Mouse (Mus musculus) hindbrain, embryonic 12.5 days (tissue): Measurements from ENCODE around the gene Hs3st3a1. TPM values are rescaled to one million over a fixed set of nuclear protein-coding genes. Genes with fewer than 3 reads are reported as not detected.

Experiments used
- ATAC-seq: fragments of 200-750 bp; cut with Nextera tagmentation; 2 replicates; pipeline ENCODE4 v1.8.0; 2017; ENCODE audit warnings: moderate TSS enrichment; ENCODE audit not compliant: low FRiP score
- H3K27ac ChIP-seq: fragments of 300-500 bp; sonication (generic); 2 replicates; pipeline ENCODE4 v1.5.1; 2016; ENCODE audit warnings: mild to moderate bottlenecking
- H3K27me3 ChIP-seq: fragments of 300-500 bp; sonication (generic); 2 replicates; pipeline ENCODE4 v1.6.1; 2016; ENCODE audit warnings: mild to moderate bottlenecking
- H3K36me3 ChIP-seq: fragments of 300-500 bp; sonication (generic); 2 replicates; pipeline ENCODE4 v1.6.1; 2016; ENCODE audit warnings: mild to moderate bottlenecking
- H3K4me1 ChIP-seq: fragments of 300-500 bp; sonication (generic); 2 replicates; pipeline ENCODE4 v1.6.1; 2016
- H3K4me2 ChIP-seq: fragments of 300-500 bp; sonication (generic); replicated peaks from 2 replicates; pipeline ENCODE4 v1.6.1; 2016; ENCODE audit warnings: mild to moderate bottlenecking
- H3K4me3 ChIP-seq: fragments of 300-500 bp; sonication (generic); 2 replicates; pipeline ENCODE4 v1.5.1; 2016; ENCODE audit warnings: mild to moderate bottlenecking
- H3K9ac ChIP-seq: fragments of 300-500 bp; sonication (generic); 2 replicates; pipeline ENCODE4 v1.6.1; 2016; ENCODE audit warnings: mild to moderate bottlenecking, moderate library complexity
- H3K9me3 ChIP-seq: fragments of 300-500 bp; sonication (generic); replicated peaks from 2 replicates; pipeline ENCODE4 v1.6.1; 2016; ENCODE audit warnings: mild to moderate bottlenecking
- WGBS: fragments of 180-500 bp; shearing (Covaris S2); methylation state at CpG from one replicate; pipeline ENCODE4 v1.1.7; 2016; 5-methylcytosine and 5-hydroxymethylcytosine counted together
- polyA plus RNA-seq: library from polyadenylated mRNA; unstranded; fragments of >200 nt; fragmentation: Nextera tagmentation; extraction: Ambion mirVana; gene quantifications from 2 replicates; pipeline ENCODE4 v1.2.1, GENCODE M21; 2016

The Hs3st3a1 gene
- polyA plus RNA-seq, 1 experiment from 2014 or later = 1.9 TPM

- no peaks in the 10 kb centered on the region for H3K9me3 ChIP-seq
- peaks cover 17% of the 10 kb centered on the region for H3K27me3 ChIP-seq
- WGBS = 15% methylated on average over 3 of the region's 3 CpGs
- H3K4me2 ChIP-seq = 0 out of 2 replicates have a peak overlapping the region, but pooled peaks have one; percentile 8
- no peak overlapping the region for H3K9ac ChIP-seq
- no peak overlapping the region for H3K4me3 ChIP-seq
- no peak overlapping the region for H3K27ac ChIP-seq
- no peaks in the 10 kb centered on the region for H3K36me3 ChIP-seq
- ATAC-seq = no peak
- peaks cover 15% of the 10 kb centered on the region for H3K4me1 ChIP-seq
Observed at GRCm38 (mm10) chr11:64438909-64439308, 3.8 kb downstream of the Hs3st3a1 start.

GRCm38 (mm10) chr11:64442119-64442518, 7.0 kb downstream of the Hs3st3a1 start:
- ATAC-seq = no peak
- no peak overlapping the region for H3K4me3 ChIP-seq
- no peak overlapping the region for H3K4me2 ChIP-seq
- WGBS = 36% methylated on average over 8 of the region's 8 CpGs
- peaks cover 10% of the 10 kb centered on the region for H3K27me3 ChIP-seq
- no peaks in the 10 kb centered on the region for H3K36me3 ChIP-seq
- no peaks in the 10 kb centered on the region for H3K9me3 ChIP-seq
- peaks cover 3% of the 10 kb centered on the region; the same call in 1 of the 2 replicates for H3K4me1 ChIP-seq
- H3K27ac ChIP-seq = no peak overlapping the region
- no peak overlapping the region for H3K9ac ChIP-seq

GRCm38 (mm10) chr11:64442701-64443100, 7.6 kb downstream of the Hs3st3a1 start:
- Histone ChIP-seq H3K27ac (no peak overlapping the region), H3K27me3 (peaks cover 8% of the 10 kb centered on the region), H3K4me3 (no peak overlapping the region), H3K9me3 (no peaks in the 10 kb centered on the region), H3K9ac (no peak overlapping the region), H3K4me2 (no peak overlapping the region), H3K36me3 (no peaks in the 10 kb centered on the region), H3K4me1 (peaks cover 3% of the 10 kb centered on the region; the same call in 1 of the 2 replicates)
- no peak for ATAC-seq
- 41% methylated on average over 3 of the region's 3 CpGs for WGBS

GRCm38 (mm10) chr11:64445227-64445626, 10.1 kb downstream of the Hs3st3a1 start:
- Histone ChIP-seq H3K36me3 (no peaks in the 10 kb centered on the region), H3K27ac (no peak overlapping the region), H3K4me1 (peaks cover 5% of the 10 kb centered on the region; the same call in 1 of the 2 replicates), H3K4me3 (no peak overlapping the region), H3K4me2 (no peak overlapping the region), H3K9me3 (no peaks in the 10 kb centered on the region), H3K27me3 (peaks cover 6% of the 10 kb centered on the region; the same call in 1 of the 2 replicates), H3K9ac (no peak overlapping the region)
- no peak for ATAC-seq
- WGBS = 83% methylated on average over 1 of the region's 1 CpGs

GRCm38 (mm10) chr11:64448586-64449315, 13.6 kb downstream of the Hs3st3a1 start:
- 70% methylated on average over 9 of the region's 9 CpGs for WGBS
- no peaks in the 10 kb centered on the region for H3K36me3 ChIP-seq
- ATAC-seq = no peak
- H3K4me2 ChIP-seq = no peak overlapping the region
- no peak overlapping the region for H3K27ac ChIP-seq
- no peaks in the 10 kb centered on the region for H3K9me3 ChIP-seq
- H3K27me3 ChIP-seq = no peaks in the 10 kb centered on the region
- H3K9ac ChIP-seq = no peak overlapping the region
- H3K4me1 ChIP-seq = 0 out of 2 replicates have a peak, but pooled peaks cover 2% of the 10 kb centered on the region
- H3K4me3 ChIP-seq = no peak overlapping the region

GRCm38 (mm10) chr11:64461746-64462145, 26.6 kb downstream of the Hs3st3a1 start:
- Histone ChIP-seq H3K4me1 (no peaks in the 10 kb centered on the region), H3K27ac (no peak overlapping the region), H3K4me2 (no peak overlapping the region), H3K36me3 (no peaks in the 10 kb centered on the region), H3K4me3 (no peak overlapping the region), H3K27me3 (no peaks in the 10 kb centered on the region), H3K9me3 (no peaks in the 10 kb centered on the region), H3K9ac (no peak overlapping the region)
- WGBS = 80% methylated on average over 3 of the region's 3 CpGs
- no peak for ATAC-seq

- Histone ChIP-seq H3K4me2 (no peak overlapping the region), H3K9ac (no peak overlapping the region), H3K4me1 (no peaks in the 10 kb centered on the region), H3K27me3 (no peaks in the 10 kb centered on the region), H3K27ac (no peak overlapping the region), H3K9me3 (no peaks in the 10 kb centered on the region), H3K36me3 (no peaks in the 10 kb centered on the region), H3K4me3 (no peak overlapping the region)
- ATAC-seq = no peak
- WGBS = 86% methylated on average over 4 of the region's 4 CpGs
Observed at GRCm38 (mm10) chr11:64468737-64469136, 33.6 kb downstream of the Hs3st3a1 start.

- Histone ChIP-seq H3K27me3 (no peaks in the 10 kb centered on the region), H3K4me3 (no peak overlapping the region), H3K4me2 (no peak overlapping the region), H3K4me1 (no peaks in the 10 kb centered on the region), H3K9ac (no peak overlapping the region), H3K36me3 (no peaks in the 10 kb centered on the region), H3K27ac (no peak overlapping the region), H3K9me3 (no peaks in the 10 kb centered on the region)
- ATAC-seq = no peak
Observed at GRCm38 (mm10) chr11:64470689-64471088, 35.6 kb downstream of the Hs3st3a1 start.

GRCm38 (mm10) chr11:64473679-64474078, 38.5 kb downstream of the Hs3st3a1 start:
- Histone ChIP-seq H3K9me3 (no peaks in the 10 kb centered on the region), H3K9ac (no peak overlapping the region), H3K4me3 (no peak overlapping the region), H3K27me3 (no peaks in the 10 kb centered on the region), H3K4me1 (no peaks in the 10 kb centered on the region), H3K27ac (no peak overlapping the region), H3K36me3 (no peaks in the 10 kb centered on the region), H3K4me2 (no peak overlapping the region)
- 83% methylated on average over 3 of the region's 3 CpGs for WGBS
- no peak for ATAC-seq

- H3K9ac ChIP-seq = no peak overlapping the region
- H3K9me3 ChIP-seq = no peaks in the 10 kb centered on the region
- H3K4me1 ChIP-seq = 0 out of 2 replicates have a peak, but pooled peaks cover 4% of the 10 kb centered on the region
- H3K27ac ChIP-seq = no peak overlapping the region
- H3K4me3 ChIP-seq = no peak overlapping the region
- 85% methylated on average over 3 of the region's 3 CpGs for WGBS
- H3K4me2 ChIP-seq = no peak overlapping the region
- 0 out of 2 replicates have a peak, but pooled peaks cover 5% of the 10 kb centered on the region for H3K27me3 ChIP-seq
- ATAC-seq = no peak
- H3K36me3 ChIP-seq = no peaks in the 10 kb centered on the region
Observed at GRCm38 (mm10) chr11:64481445-64481844, 46.3 kb downstream of the Hs3st3a1 start.

GRCm38 (mm10) chr11:64489587-64490433, 54.7 kb downstream of the Hs3st3a1 start:
- Histone ChIP-seq H3K36me3 (no peaks in the 10 kb centered on the region), H3K4me2 (no peak overlapping the region), H3K9ac (no peak overlapping the region), H3K27ac (peak overlapping the region; percentile 80), H3K4me1 (peaks cover 34% of the 10 kb centered on the region), H3K27me3 (0 out of 2 replicates have a peak, but pooled peaks cover 5% of the 10 kb centered on the region), H3K4me3 (no peak overlapping the region), H3K9me3 (no peaks in the 10 kb centered on the region)
- peak; percentile 84 for ATAC-seq
- WGBS = 28% methylated on average over 9 of the region's 9 CpGs

- 0 out of 2 replicates have a peak, but pooled peaks have one; percentile 51 for ATAC-seq
- no peaks in the 10 kb centered on the region for H3K27me3 ChIP-seq
- H3K27ac ChIP-seq = peak overlapping the region; percentile 23; the same call in 1 of the 2 replicates
- H3K9me3 ChIP-seq = no peaks in the 10 kb centered on the region
- WGBS = 57% methylated on average over 2 of the region's 2 CpGs
- no peak overlapping the region for H3K4me2 ChIP-seq
- H3K4me1 ChIP-seq = peaks cover 19% of the 10 kb centered on the region
- no peak overlapping the region for H3K9ac ChIP-seq
- no peak overlapping the region for H3K4me3 ChIP-seq
- no peaks in the 10 kb centered on the region for H3K36me3 ChIP-seq
Observed at GRCm38 (mm10) chr11:64494448-64494847, 59.3 kb downstream of the Hs3st3a1 start.
